Mouse (Mus musculus) limb, embryonic 11.5 days (tissue): Measurements from ENCODE around the gene Mip. TPM values are rescaled to one million over a fixed set of nuclear protein-coding genes. Genes with fewer than 3 reads are reported as not detected.
"Not testable (repeated sequence)": the region's sequence is repeated elsewhere in the genome, so short reads cannot be mapped to it uniquely, and the experiment has no call there.

Experiments used
- ATAC-seq: fragments of 200-750 bp; cut with Nextera tagmentation; 2 replicates; pipeline ENCODE4 v1.8.0; 2017; ENCODE audit warnings: low read depth; ENCODE audit not compliant: insufficient number of reproducible peaks, low FRiP score, low TSS enrichment
- DNase-seq: peaks from one replicate; pipeline ENCODE4 v3.0.0-alpha.2; 2015; ENCODE audit warnings: low spot score
- H3K27ac ChIP-seq: fragments of 300-500 bp; sonication (generic); replicated peaks from 2 replicates; pipeline ENCODE4 v1.5.1; 2014; ENCODE audit warnings: low read depth, mild to moderate bottlenecking, low read length
- H3K27me3 ChIP-seq: fragments of 300-500 bp; sonication (generic); 2 replicates; pipeline ENCODE4 v1.6.1; 2014; ENCODE audit warnings: mild to moderate bottlenecking, low read length, mixed read lengths; ENCODE audit not compliant: control insufficient read depth, insufficient read depth
- H3K36me3 ChIP-seq: fragments of 300-500 bp; sonication (generic); 2 replicates; pipeline ENCODE4 v1.6.1; 2014; ENCODE audit warnings: mild to moderate bottlenecking, low read length, moderate library complexity, mixed read lengths; ENCODE audit not compliant: control insufficient read depth, insufficient read depth
- H3K4me1 ChIP-seq: fragments of 300-500 bp; sonication (generic); 2 replicates; pipeline ENCODE4 v1.6.1; 2014; ENCODE audit warnings: low read length, mixed read lengths; ENCODE audit not compliant: control insufficient read depth, insufficient read depth
- H3K4me2 ChIP-seq: fragments of 300-500 bp; sonication (generic); 2 replicates; pipeline ENCODE4 v1.6.1; 2014; ENCODE audit warnings: low read depth, mild to moderate bottlenecking, moderate library complexity; ENCODE audit not compliant: severe bottlenecking
- H3K4me3 ChIP-seq: fragments of 300-500 bp; sonication (generic); 2 replicates; pipeline ENCODE4 v1.5.1; 2014; ENCODE audit warnings: low read depth, low read length
- H3K9ac ChIP-seq: fragments of 300-500 bp; sonication (generic); 2 replicates; pipeline ENCODE4 v1.6.1; 2014; ENCODE audit warnings: mild to moderate bottlenecking, low read length
- H3K9me3 ChIP-seq: fragments of 300-500 bp; sonication (generic); 2 replicates; pipeline ENCODE4 v1.6.1; 2016; ENCODE audit warnings: low read length; ENCODE audit not compliant: control insufficient read depth
- WGBS: fragments of 180-500 bp; shearing (Covaris S2); extraction: QIAGEN DNeasy Blood & Tissue Kit; methylation state at CpG from one replicate; pipeline ENCODE4 v1.1.7; 2014; 5-methylcytosine and 5-hydroxymethylcytosine counted together
- polyA plus RNA-seq: library from polyadenylated mRNA; unstranded; fragments of >200 nt; fragmentation: Nextera tagmentation; extraction: Ambion mirVana; gene quantifications from 2 replicates; pipeline ENCODE4 v1.2.1, GENCODE M21; 2014

Gene Mip
- polyA plus RNA-seq, 1 experiment from 2014 or later = 0.32 TPM

DNA sequence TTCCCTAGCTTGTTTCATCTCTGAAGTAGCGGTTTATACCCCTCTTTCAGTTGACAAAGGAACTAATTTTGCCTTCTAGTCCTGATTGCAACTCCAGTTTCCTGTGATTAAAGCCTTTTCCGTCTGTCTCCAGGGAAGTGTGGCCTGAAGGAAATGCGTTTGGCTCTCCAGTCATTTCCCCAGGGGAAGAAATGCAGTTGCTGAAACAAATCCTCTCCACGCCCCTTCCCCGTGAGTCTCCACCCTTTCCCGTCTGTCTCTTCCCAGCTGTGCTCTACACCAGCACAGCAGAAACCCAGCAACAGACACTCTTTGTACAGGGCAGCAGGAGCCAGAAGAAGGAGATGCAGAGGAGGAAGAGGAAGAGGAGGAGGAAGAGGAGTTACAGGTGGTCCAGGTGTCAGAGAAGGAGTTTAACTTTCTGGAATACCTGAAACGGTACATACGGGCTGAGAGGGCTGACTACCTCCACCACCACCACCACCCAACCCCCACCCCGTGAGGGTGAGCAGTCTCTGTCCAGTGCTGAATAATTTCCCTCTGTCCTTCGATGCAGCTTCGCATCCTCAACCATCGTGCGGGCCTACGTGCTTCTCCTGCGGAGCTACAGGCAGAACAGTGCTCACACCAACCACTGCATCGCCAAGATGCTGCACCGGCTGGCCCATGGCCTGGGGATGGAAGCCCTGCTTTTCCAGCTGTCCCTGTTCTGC is 21.5 kb downstream of the Mip start:
- Histone ChIP-seq H3K27ac (no peak overlapping the region), H3K9me3 (no peaks in the 10 kb centered on the region), H3K4me2 (no peak overlapping the region), H3K27me3 (no peaks in the 10 kb centered on the region), H3K4me1 (no peaks in the 10 kb centered on the region), H3K36me3 (peaks cover 65% of the 10 kb centered on the region), H3K9ac (no peak overlapping the region), H3K4me3 (no peak overlapping the region)
- 87% methylated on average over 17 of the region's 17 CpGs for WGBS
- ATAC-seq = no peak
- no peak for DNase-seq

DNA sequence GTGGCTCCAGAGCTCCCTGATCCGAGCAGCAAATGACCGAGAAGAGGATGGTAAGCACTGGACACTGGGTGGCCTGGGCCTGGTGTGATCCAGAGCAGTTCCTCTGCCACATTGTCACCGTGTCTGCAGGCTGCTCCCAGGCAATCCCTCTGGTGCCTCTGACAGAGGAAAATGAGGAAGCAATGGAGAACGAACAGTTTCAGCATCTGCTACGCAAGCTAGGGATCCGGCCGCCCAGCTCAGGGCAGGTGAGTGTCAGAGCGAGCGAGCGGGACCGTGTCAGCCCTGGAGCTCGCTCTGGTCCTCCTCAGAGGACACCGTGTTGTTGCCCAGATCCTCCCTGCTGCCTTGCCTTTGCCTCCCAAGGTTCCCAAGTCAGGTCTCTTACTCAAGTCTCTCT is 24.9 kb downstream of the Mip start:
- 98% methylated on average over 12 of the region's 13 CpGs for WGBS
- Histone ChIP-seq H3K9ac (no peak overlapping the region), H3K36me3 (peaks cover 51% of the 10 kb centered on the region), H3K27ac (no peak overlapping the region), H3K4me3 (no peak overlapping the region), H3K27me3 (no peaks in the 10 kb centered on the region), H3K4me2 (no peak overlapping the region), H3K9me3 (no peaks in the 10 kb centered on the region), H3K4me1 (no peaks in the 10 kb centered on the region)
- DNase-seq (no peak), ATAC-seq (no peak)

DNA sequence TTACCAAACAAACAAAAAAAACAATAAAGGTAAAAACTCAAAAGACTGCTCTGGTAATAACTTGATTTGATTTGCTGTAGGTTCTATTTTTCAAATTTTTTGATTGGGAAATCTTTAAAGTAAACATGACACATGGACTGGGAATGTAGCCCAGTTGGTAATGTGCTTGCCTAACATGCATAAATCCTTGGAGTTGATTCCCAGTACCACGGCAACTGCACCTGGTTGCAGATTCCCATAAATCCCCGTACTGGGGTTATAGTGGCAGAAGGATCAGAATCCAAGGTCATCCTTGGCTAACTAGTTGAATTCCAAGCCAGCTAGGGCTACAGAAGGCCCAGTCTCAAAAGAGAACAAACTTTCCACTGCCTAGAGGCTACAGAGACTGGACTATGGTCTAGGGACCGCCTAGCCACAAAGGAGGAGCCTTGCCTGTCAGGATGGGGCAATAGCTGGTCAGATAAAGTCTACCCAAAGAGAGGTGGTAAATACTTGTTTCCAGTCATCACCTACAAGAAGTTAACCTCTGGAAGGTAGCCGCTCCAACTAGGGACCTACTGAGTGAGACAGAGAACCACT is 28.1 kb downstream of the Mip start, which contains the start of gene Apon:
Gene Apon (plus strand): TSS at position 420 of the 579 bp plus-strand sequence.
- peaks cover 33% of the 10 kb centered on the region for H3K36me3 ChIP-seq

DNA sequence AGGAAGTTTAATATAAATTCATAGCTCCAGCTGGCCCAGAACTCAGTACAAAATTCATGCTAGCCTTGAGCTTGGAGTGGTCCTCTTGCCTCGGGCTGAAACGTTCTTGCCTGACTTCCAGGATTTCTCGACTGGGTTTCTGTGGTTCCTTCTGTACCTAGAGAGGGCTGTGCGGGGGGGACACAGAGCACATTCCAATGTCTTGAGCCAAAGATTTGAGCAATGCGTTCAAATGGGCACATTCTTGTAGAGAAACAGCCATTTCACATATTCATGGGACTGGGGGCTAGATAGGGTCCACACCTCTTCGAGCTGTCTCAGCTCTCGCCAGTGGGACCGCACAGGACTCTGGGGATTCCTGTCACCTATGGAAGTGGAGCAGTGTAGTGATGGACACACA is 30.3 kb downstream of the Mip start:
- no peak for ATAC-seq

More for the DNA sequence above, 28.1 kb downstream of the Mip start, which contains the start of gene Apon:
- no peak within 1 kb of the TSS for H3K27ac ChIP-seq
- no peaks in the 10 kb centered on the region for H3K9me3 ChIP-seq
- no peak within 1 kb of the TSS for H3K9ac ChIP-seq
- no peak within 1 kb of the TSS for H3K4me3 ChIP-seq
- no peak for ATAC-seq
- H3K4me2 ChIP-seq = no peak within 1 kb of the TSS
- WGBS = 89% methylated on average over 4 of the region's 4 CpGs
- no peak for DNase-seq
- H3K4me1 ChIP-seq = no peaks in the 10 kb centered on the region
- H3K27me3 ChIP-seq = no peaks in the 10 kb centered on the region

DNA sequence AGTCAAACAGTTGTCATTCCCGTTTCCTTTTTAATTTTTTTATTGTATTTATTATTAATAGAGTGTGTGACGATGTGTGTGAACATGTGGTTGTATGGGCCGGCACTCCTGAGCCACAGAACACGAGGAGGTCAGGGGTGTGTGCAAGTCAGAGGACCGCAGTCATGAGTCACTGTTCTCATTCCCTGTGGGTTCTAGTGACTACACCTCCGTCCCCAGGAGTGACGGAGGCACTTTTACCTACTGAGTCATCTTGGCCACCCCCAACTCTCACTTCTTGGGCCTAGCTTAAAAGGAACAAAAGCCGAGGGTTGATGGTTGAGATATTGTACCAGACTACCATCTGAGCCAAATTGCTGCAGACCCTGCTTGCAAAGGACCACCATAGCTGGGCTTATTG is 30.7 kb downstream of the Mip start:
- H3K9me3 ChIP-seq = no peaks in the 10 kb centered on the region
- no peak overlapping the region for H3K4me2 ChIP-seq
- peaks cover 11% of the 10 kb centered on the region for H3K36me3 ChIP-seq
- 81% methylated on average over 8 of the region's 8 CpGs for WGBS
- no peaks in the 10 kb centered on the region for H3K27me3 ChIP-seq
- ATAC-seq = no peak
- no peaks in the 10 kb centered on the region for H3K4me1 ChIP-seq
- H3K9ac ChIP-seq = no peak overlapping the region
- H3K4me3 ChIP-seq = no peak overlapping the region
- H3K27ac ChIP-seq = no peak overlapping the region
- no peak for DNase-seq

More for the DNA sequence above, 30.3 kb downstream of the Mip start:
- 92% methylated on average over 8 of the region's 8 CpGs for WGBS
- no peaks in the 10 kb centered on the region for H3K27me3 ChIP-seq
- H3K4me3 ChIP-seq = no peak overlapping the region
- H3K4me2 ChIP-seq = no peak overlapping the region
- no peak overlapping the region for H3K27ac ChIP-seq
- no peaks in the 10 kb centered on the region for H3K4me1 ChIP-seq
- DNase-seq = no peak
- H3K36me3 ChIP-seq = peaks cover 14% of the 10 kb centered on the region
- no peaks in the 10 kb centered on the region for H3K9me3 ChIP-seq
- no peak overlapping the region for H3K9ac ChIP-seq

DNA sequence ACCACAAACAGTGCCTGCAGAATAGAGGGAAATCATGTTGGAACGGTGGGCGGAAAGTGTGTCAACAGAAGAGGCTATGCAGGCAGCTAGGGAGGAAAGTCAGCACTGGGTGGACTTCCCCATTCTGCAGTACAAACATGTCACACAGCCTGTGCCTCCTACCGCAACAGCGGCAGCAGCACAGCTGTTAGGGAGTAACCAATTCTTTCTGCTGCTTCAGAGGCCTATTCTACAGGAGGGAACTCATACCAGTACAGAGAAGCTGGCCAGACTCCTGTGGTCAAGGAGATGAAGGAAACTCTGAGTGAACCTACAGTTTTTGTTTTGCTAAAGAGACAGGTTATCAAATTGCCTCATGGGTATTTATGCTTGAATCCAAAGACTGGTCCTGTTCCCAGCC is 33.3 kb downstream of the Mip start:
- Histone ChIP-seq H3K4me1 (no peaks in the 10 kb centered on the region), H3K4me3 (no peak overlapping the region), H3K27ac (no peak overlapping the region), H3K36me3 (no peaks in the 10 kb centered on the region), H3K4me2 (no peak overlapping the region), H3K9ac (no peak overlapping the region), H3K27me3 (no peaks in the 10 kb centered on the region), H3K9me3 (no peaks in the 10 kb centered on the region)
- WGBS = 95% methylated on average over 4 of the region's 4 CpGs
- ATAC-seq (no peak), DNase-seq (no peak)

DNA sequence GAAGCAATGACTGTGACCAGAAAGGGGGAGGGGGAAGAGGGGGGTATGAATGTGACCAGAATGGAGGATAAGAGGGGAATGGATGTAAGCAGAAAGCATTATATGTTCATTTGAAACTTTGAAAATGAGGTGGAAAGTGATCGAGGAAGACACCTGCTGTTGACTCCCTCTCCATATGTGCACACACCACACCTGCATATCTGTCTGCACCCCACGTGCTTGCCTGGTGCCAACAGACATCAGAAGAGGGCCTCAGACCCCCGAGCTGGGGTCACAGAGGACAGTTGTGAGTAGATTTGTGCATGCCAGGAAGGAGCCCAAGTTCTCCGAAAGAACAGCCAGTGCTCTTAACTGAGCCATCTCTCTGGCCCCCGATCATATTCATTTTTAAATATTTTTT is 34.3 kb downstream of the Mip start:
- Histone ChIP-seq H3K9me3 (no peaks in the 10 kb centered on the region), H3K27me3 (no peaks in the 10 kb centered on the region), H3K9ac (no peak overlapping the region), H3K4me3 (no peak overlapping the region), H3K4me1 (no peaks in the 10 kb centered on the region), H3K27ac (no peak overlapping the region), H3K36me3 (no peaks in the 10 kb centered on the region), H3K4me2 (no peak overlapping the region)
- no peak for DNase-seq
- no peak for ATAC-seq
- 92% methylated on average over 5 of the region's 5 CpGs for WGBS

DNA sequence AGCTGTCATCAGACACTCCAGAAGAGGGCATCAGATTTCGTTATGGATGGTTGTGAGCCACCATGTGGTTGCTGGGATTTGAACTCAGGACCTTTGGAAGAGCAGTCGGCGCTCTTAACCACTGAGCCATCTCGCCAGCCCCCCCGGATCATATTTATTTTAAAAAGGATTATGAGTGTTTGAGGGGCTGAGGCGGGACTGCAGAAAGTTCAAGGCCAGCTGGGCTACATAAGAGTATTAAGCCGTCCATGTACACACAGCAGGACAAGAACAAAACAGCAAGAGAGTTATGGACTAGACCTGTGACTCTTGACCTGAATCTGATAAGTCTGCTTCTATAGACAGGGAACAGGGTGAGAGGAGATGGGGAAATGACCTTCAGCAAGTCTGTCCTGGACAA is 34.7 kb downstream of the Mip start:
- H3K4me3 ChIP-seq, H3K27me3 ChIP-seq, H3K9ac ChIP-seq, H3K27ac ChIP-seq, ATAC-seq, H3K4me2 ChIP-seq, H3K36me3 ChIP-seq, H3K4me1 ChIP-seq, DNase-seq, H3K9me3 ChIP-seq: not testable (repeated sequence)
- 89% methylated on average over 7 of the region's 7 CpGs for WGBS
